Mouse (Mus musculus): ENCODE results near the gene 4931429L15Rik. TPM values are rescaled to one million over a fixed set of nuclear protein-coding genes. Genes with fewer than 3 reads are reported as not detected.

The 4931429L15Rik gene
- polyA plus RNA-seq, 1 experiment from 2014 or later, result 0.15 TPM

DNA sequence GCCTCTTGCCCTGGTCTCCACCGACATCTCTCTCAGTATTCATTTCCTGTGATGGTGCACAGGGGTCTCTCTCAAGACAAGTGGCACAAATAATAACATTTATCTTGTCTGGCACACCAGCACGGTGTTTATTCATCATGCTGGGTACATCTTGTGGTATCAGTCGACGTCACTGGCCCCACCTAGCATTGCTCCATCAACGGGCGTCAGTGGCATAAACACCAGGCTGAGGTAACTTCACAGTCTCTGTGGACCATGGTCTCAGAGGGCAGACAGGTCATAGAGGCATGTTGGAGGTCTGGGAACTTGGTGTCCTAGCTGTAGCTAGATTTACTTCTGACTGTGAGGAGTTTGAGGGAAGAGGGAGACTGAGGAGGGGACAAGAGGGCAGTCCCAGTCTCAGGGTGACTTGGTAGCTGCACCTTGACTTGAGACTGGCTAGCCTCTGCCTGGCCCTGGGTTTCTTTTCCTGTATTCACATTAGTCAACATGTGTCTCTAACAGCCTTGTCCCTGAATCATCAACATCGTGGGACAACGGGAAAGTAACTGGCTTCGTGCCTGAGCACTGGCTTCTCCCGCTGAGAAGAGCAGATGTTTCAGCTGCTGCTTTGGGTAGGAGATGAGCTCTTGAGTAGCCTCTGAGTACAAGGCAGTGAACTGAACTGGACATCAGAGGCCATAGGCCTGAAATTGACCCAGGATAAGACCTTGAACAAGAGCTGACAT is 63.0 kb downstream of the 4931429L15Rik start:
- Histone ChIP-seq H3K36me3 (ENCODE audit: control insufficient read depth, insufficient read depth, low read length) (no peaks in the 10 kb centered on the region), H3K27me3 (ENCODE audit: control insufficient read depth, insufficient read depth, low read length) (peaks cover 5% of the 10 kb centered on the region; the same call in 1 of the 2 replicates), H3K4me2 (no peak overlapping the region), H3K4me3 (ENCODE audit: low read depth, low read length) (no peak overlapping the region), H3K4me1 (ENCODE audit: control insufficient read depth, insufficient read depth, low read length) (no peaks in the 10 kb centered on the region; the same call in 1 of the 2 replicates), H3K27ac (ENCODE audit: low read depth, low read length) (no peak overlapping the region), H3K9me3 (ENCODE audit: control insufficient read depth, low read length) (no peaks in the 10 kb centered on the region), H3K9ac (ENCODE audit: low read length) (no peak overlapping the region)
- 90% methylated on average over 10 of the region's 10 CpGs for WGBS
- DNase-seq (ENCODE audit: low spot score, missing footprints) (peak; percentile 47), ATAC-seq (ENCODE audit: low FRiP score) (no peak)

DNA sequence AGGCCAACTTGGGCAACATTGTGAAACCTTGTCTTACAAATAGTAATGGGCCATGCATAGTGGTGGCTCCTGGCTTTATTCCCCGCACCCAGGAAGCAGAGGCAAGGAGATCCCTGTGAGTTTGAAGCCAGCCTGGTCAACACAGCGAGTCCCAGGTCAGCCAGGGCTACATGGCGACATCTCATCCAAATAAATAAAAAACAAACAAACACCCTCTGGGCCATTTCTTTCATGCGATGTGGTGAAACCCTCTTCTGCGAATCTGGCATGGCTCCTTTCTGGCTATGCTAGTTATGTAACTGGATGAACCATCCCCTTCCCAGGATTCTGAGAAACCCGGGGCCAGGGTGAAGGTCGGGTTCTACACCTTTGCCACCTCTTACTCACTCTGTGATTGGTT is 63.6 kb downstream of the 4931429L15Rik start:
- WGBS, result 93% methylated on average over 7 of the region's 7 CpGs
- Histone ChIP-seq H3K36me3 (ENCODE audit: control insufficient read depth, insufficient read depth, low read length) (no peaks in the 10 kb centered on the region), H3K27me3 (ENCODE audit: control insufficient read depth, insufficient read depth, low read length) (peaks cover 5% of the 10 kb centered on the region; the same call in 1 of the 2 replicates), H3K9ac (ENCODE audit: low read length) (no peak overlapping the region), H3K4me1 (ENCODE audit: control insufficient read depth, insufficient read depth, low read length) (no peaks in the 10 kb centered on the region; the same call in 1 of the 2 replicates), H3K27ac (ENCODE audit: low read depth, low read length) (no peak overlapping the region), H3K4me2 (no peak overlapping the region), H3K9me3 (ENCODE audit: control insufficient read depth, low read length) (no peaks in the 10 kb centered on the region), H3K4me3 (ENCODE audit: low read depth, low read length) (no peak overlapping the region)
- ATAC-seq (ENCODE audit: low FRiP score), result no peak
- DNase-seq (ENCODE audit: low spot score, missing footprints), result no peak

Other genes starting within 250 kb of the 4931429L15Rik start
- 0.68 and 1.00 TPM in 2 replicates for gene Apoa1, start 91.4 kb downstream of the 4931429L15Rik start, polyA plus RNA-seq (2014; fragmentation: Nextera tagmentation; extraction: Ambion mirVana)
- gene Apoc3, start 84.3 kb downstream of the 4931429L15Rik start, polyA plus RNA-seq (2014; fragmentation: Nextera tagmentation; extraction: Ambion mirVana), result not detected in 2 replicates
- not detected in 2 replicates for gene Apoa4, start 79.3 kb downstream of the 4931429L15Rik start, polyA plus RNA-seq (2014; fragmentation: Nextera tagmentation; extraction: Ambion mirVana)
- 0.15 TPM in 1 of 2 replicates, not detected in the other for gene Apoa5, start 51.4 kb downstream of the 4931429L15Rik start, polyA plus RNA-seq (2014; fragmentation: Nextera tagmentation; extraction: Ambion mirVana)
- gene Zpr1, start 46.9 kb downstream of the 4931429L15Rik start, polyA plus RNA-seq (2014; fragmentation: Nextera tagmentation; extraction: Ambion mirVana), result 59.3 and 62.0 TPM in 2 replicates
- gene Bud13, start 37.0 kb downstream of the 4931429L15Rik start, polyA plus RNA-seq (2014; fragmentation: Nextera tagmentation; extraction: Ambion mirVana), result 26.4 and 27.1 TPM in 2 replicates

Measured in midbrain, embryonic 11.5 days (tissue).